Mouse (Mus musculus) intestine, embryonic 14.5 days (tissue): ENCODE measurements around the gene Tmem212. TPM values are rescaled to one million over a fixed set of nuclear protein-coding genes. Genes with fewer than 3 reads are reported as not detected.

Experiments
- ATAC-seq: fragments of 200-750 bp; cut with Nextera tagmentation; replicated peaks from 2 replicates; pipeline ENCODE4 v1.8.0; 2017; ENCODE audit warnings: low read depth, moderate number of reproducible peaks, moderate TSS enrichment, moderate library complexity; ENCODE audit not compliant: low FRiP score, low TSS enrichment
- DNase-seq: peaks from one replicate; pipeline ENCODE4 v3.0.0-alpha.2; 2018; ENCODE audit warnings: low spot score
- H3K27ac ChIP-seq: fragments of 300-500 bp; sonication (generic); 2 replicates; pipeline ENCODE4 v1.5.1; 2014; ENCODE audit warnings: low read depth, mild to moderate bottlenecking, control low read depth
- H3K27me3 ChIP-seq: fragments of 300-500 bp; sonication (generic); replicated peaks from 2 replicates; pipeline ENCODE4 v1.6.1; 2014; ENCODE audit warnings: low read length, control low read depth; ENCODE audit not compliant: control insufficient read depth, insufficient read depth
- H3K36me3 ChIP-seq: fragments of 300-500 bp; sonication (generic); 2 replicates; pipeline ENCODE4 v1.6.1; 2014; ENCODE audit warnings: low read length, control low read depth; ENCODE audit not compliant: control insufficient read depth, insufficient read depth
- H3K4me1 ChIP-seq: fragments of 300-500 bp; sonication (generic); replicated peaks from 2 replicates; pipeline ENCODE4 v1.6.1; 2014; ENCODE audit warnings: low read length, control low read depth, mixed read lengths; ENCODE audit not compliant: control insufficient read depth, insufficient read depth
- H3K4me2 ChIP-seq: fragments of 300-500 bp; sonication (generic); 2 replicates; pipeline ENCODE4 v1.6.1; 2014; ENCODE audit warnings: low read length
- H3K4me3 ChIP-seq: fragments of 300-500 bp; sonication (generic); 2 replicates; pipeline ENCODE4 v1.5.1; 2014; ENCODE audit warnings: low read depth, low read length, control low read depth, mixed read lengths
- H3K9ac ChIP-seq: fragments of 300-500 bp; sonication (generic); 2 replicates; pipeline ENCODE4 v1.6.1; 2014; ENCODE audit warnings: mild to moderate bottlenecking, low read length
- H3K9me3 ChIP-seq: fragments of 300-500 bp; sonication (generic); 2 replicates; pipeline ENCODE4 v1.6.1; 2016; ENCODE audit warnings: low read length, control low read depth; ENCODE audit not compliant: control insufficient read depth
- WGBS: fragments of 180-500 bp; shearing (Covaris S2); extraction: QIAGEN DNeasy Blood & Tissue Kit; methylation state at CpG from one replicate; pipeline ENCODE4 v1.1.7; 2014; 5-methylcytosine and 5-hydroxymethylcytosine counted together
- polyA plus RNA-seq: library from polyadenylated mRNA; unstranded; fragments of >200 nt; fragmentation: Nextera tagmentation; extraction: Ambion mirVana; gene quantifications from 2 replicates; pipeline ENCODE4 v1.2.1, GENCODE M21; 2014

Gene Tmem212
- polyA plus RNA-seq, 1 experiment from 2014 or later = not detected

DNA sequence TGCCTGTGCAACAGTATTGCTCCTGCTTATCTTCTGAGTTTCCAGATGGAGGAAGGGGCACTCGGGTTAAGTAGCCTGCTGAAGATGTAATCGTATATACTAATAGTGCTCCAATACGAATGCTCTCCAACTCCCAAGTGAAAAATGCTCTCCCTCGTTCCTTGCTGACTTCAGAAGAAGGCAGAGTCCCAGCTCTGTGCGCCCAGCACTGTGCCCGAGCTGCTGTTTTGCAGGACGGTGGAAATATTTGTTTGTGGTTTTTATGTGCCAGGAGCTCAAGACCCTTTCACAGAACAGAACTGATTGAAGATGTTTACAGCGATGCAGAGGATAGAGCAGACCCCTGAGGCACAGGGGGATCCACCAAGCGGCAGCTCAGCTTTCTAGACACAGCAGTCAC, 55.9 kb downstream of the Tmem212 start:
- WGBS = 32% methylated on average over 9 of the region's 9 CpGs
- Histone ChIP-seq H3K36me3 (no peaks in the 10 kb centered on the region), H3K4me1 (0 out of 2 replicates have a peak, but pooled peaks cover 5% of the 10 kb centered on the region), H3K9me3 (no peaks in the 10 kb centered on the region), H3K9ac (no peak overlapping the region), H3K4me2 (peak overlapping the region; percentile 30), H3K27me3 (no peaks in the 10 kb centered on the region), H3K4me3 (no peak overlapping the region), H3K27ac (no peak overlapping the region)
- ATAC-seq = no peak
- DNase-seq = peak; percentile 50

DNA sequence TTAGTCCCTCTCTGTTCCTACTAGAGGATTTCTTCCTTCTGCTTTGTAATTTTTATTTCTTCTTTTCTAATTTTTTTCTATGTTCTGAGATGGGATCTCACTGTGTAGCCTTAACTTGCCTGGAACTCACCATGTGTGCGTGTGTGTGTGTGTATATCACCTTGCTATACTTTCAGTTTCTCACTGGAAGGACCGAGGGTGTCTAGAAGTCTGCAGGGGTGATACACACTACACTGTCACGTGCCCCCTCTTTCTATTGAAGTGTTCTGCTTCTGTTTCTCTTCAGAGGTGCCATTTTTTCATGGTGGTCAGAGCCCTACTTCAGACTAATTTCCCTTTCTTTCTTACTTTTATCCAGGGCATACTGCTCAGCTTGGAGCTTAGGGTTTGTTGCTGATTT, 56.4 kb downstream of the Tmem212 start:
- H3K4me1 ChIP-seq = 0 out of 2 replicates have a peak, but pooled peaks cover 5% of the 10 kb centered on the region
- no peak overlapping the region for H3K27ac ChIP-seq
- H3K36me3 ChIP-seq = no peaks in the 10 kb centered on the region
- WGBS = 35% methylated on average over 3 of the region's 3 CpGs
- H3K9me3 ChIP-seq = no peaks in the 10 kb centered on the region
- DNase-seq = peak; percentile 50
- no peak overlapping the region for H3K4me3 ChIP-seq
- H3K27me3 ChIP-seq = no peaks in the 10 kb centered on the region
- H3K4me2 ChIP-seq = peak overlapping the region; percentile 30
- H3K9ac ChIP-seq = no peak overlapping the region
- no peak for ATAC-seq

DNA sequence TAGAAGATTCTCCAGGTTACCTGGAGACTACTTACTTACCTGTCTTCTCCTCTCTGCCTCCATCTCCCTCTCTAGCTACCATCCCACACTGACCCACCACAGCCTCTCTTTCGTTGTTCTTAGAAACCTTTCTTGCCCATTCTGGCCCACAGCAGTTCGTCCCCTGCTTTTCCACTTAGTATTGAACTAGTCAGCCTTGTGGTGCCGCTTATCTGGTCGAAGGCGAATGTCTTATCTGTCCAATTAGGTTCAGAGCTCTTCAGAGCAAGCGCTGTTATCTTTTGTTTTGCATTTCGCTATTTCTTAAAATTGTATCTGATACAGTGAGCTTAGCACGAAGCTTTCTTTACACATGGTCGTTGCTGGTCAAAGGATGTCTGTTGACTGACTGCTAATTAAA, 56.9 kb downstream of the Tmem212 start:
- Histone ChIP-seq H3K9me3 (no peaks in the 10 kb centered on the region), H3K4me3 (no peak overlapping the region), H3K4me1 (0 out of 2 replicates have a peak, but pooled peaks cover 5% of the 10 kb centered on the region), H3K27me3 (no peaks in the 10 kb centered on the region), H3K9ac (no peak overlapping the region), H3K4me2 (no peak overlapping the region), H3K36me3 (no peaks in the 10 kb centered on the region), H3K27ac (no peak overlapping the region)
- ATAC-seq (no peak), DNase-seq (peak; percentile 34)
- WGBS = 75% methylated on average over 9 of the region's 9 CpGs

DNA sequence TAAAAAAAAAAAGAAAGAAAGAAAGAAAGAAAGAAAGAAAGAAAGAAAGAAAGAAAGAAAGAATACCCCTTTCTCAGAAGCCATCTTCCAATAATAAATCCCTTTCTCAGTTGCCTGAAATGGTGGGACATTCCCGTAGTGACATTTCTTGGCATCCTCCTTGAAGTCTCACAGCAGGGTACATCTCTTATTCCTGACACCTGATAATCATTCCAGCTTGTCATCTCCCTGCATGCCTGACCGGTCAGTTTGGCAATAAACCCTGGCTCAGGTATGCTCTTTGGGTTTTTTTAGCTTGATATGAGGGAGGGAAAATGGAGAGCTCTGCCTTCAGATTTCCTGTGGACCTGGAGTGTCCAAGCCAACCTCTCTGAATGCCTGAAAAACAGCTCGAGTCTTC, 59.9 kb downstream of the Tmem212 start:
- ATAC-seq (no peak), DNase-seq (peak; percentile 39)
- no peak overlapping the region for H3K27ac ChIP-seq
- 0 out of 2 replicates have a peak, but pooled peaks cover 5% of the 10 kb centered on the region for H3K4me1 ChIP-seq
- H3K36me3 ChIP-seq = no peaks in the 10 kb centered on the region
- H3K4me2 ChIP-seq = no peak overlapping the region
- H3K4me3 ChIP-seq = no peak overlapping the region
- WGBS = 78% methylated on average over 3 of the region's 3 CpGs
- no peaks in the 10 kb centered on the region for H3K9me3 ChIP-seq
- no peak overlapping the region for H3K9ac ChIP-seq
- no peaks in the 10 kb centered on the region for H3K27me3 ChIP-seq

DNA sequence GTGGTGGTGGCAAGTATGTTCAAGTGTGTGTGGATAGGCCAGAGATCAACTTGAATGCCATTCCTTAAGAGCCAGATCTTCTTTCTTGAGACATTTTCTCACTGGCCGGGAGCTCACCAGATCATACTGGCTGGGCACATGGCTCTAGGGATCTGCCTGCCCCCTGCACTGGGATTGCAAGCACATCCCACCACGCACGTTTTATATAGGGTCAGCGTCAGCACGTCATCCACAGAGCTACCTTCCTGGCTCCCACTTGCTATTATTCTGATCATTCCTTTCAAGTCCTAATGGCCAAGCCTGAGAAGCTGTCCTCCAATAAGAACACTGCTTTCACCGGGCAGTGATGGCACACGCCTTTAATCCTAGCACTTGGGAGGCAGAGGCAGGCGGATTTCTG, 60.4 kb downstream of the Tmem212 start:
- WGBS = 95% methylated on average over 8 of the region's 8 CpGs
- Histone ChIP-seq H3K9ac (no peak overlapping the region), H3K4me1 (0 out of 2 replicates have a peak, but pooled peaks cover 5% of the 10 kb centered on the region), H3K36me3 (no peaks in the 10 kb centered on the region), H3K27ac (no peak overlapping the region), H3K9me3 (no peaks in the 10 kb centered on the region), H3K27me3 (no peaks in the 10 kb centered on the region), H3K4me3 (no peak overlapping the region), H3K4me2 (no peak overlapping the region)
- no peak for ATAC-seq
- peak; percentile 15 for DNase-seq

DNA sequence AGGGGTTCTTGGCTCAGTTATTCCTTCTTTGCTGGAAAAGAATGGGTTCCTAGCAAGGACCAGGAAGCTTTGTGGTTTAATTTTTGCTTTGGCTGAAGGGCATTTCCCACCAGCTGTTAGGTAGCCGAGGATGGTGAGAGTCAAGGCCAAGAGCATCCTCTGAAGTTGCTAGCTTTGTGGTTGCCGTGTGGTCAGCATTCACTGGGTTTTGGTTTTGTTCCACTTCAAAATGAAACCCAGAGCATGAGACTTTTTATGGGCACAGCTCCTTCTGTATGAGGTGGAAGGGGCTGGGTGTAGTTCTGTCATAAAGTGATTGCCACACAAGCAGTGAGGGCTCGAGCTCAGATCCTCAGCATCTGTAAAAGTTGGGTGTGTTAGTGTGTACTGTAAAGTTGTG, 67.4 kb downstream of the Tmem212 start:
- Histone ChIP-seq H3K4me1 (no peaks in the 10 kb centered on the region), H3K9ac (no peak overlapping the region), H3K27ac (no peak overlapping the region), H3K27me3 (no peaks in the 10 kb centered on the region), H3K9me3 (no peaks in the 10 kb centered on the region), H3K4me2 (no peak overlapping the region), H3K4me3 (no peak overlapping the region), H3K36me3 (no peaks in the 10 kb centered on the region)
- WGBS = 78% methylated on average over 3 of the region's 3 CpGs
- DNase-seq = no peak
- ATAC-seq = no peak

DNA sequence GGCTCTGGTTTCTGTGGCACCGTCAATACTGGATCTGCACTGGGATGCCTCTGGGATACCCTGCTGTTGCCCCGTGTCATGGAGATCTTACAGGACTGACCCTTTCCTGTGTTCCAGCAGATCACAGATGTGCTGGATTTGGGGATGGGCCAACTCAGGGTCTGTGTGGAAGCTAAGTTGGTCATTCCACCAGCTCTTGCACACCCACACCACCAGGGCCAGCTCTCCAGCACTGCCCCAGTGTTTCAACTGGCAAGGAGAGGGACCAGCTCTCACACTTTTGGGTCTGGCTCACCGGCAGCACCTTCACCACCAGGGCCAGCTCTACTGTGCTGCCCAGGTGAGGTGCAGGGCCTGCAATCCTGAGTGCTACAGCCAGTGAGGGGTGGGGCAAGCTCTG, 68.9 kb downstream of the Tmem212 start:
- no peak for DNase-seq
- no peak overlapping the region for H3K4me2 ChIP-seq

DNA sequence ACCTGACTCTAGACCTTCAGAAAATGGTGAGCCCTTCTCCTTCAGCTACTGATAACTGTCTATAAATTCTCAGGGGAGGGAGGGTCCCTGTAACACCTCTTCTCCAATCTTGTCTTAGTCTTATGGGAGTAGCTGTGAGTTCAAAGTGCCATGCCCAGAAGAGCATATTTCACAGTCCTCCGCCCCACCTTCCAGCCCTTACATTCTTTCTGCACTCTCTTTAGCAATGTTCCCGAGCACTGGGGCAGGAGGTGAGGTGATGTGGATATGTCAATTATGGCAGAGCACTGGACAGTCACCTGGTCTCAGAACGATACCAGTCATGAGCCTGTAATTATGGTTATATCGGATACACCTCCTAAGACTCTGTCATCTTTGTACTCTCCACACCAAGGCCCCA, 70.2 kb downstream of the Tmem212 start:
- Histone ChIP-seq H3K27me3 (no peaks in the 10 kb centered on the region), H3K9me3 (no peaks in the 10 kb centered on the region), H3K4me1 (no peaks in the 10 kb centered on the region), H3K4me3 (no peak overlapping the region), H3K36me3 (no peaks in the 10 kb centered on the region), H3K27ac (no peak overlapping the region), H3K9ac (no peak overlapping the region), H3K4me2 (no peak overlapping the region)
- 73% methylated on average over 4 of the region's 4 CpGs for WGBS
- no peak for DNase-seq
- ATAC-seq = no peak

More for the DNA sequence above, 68.9 kb downstream of the Tmem212 start:
- no peak overlapping the region for H3K27ac ChIP-seq
- no peak for ATAC-seq
- H3K4me1 ChIP-seq = no peaks in the 10 kb centered on the region
- no peaks in the 10 kb centered on the region for H3K36me3 ChIP-seq
- 88% methylated on average over 3 of the region's 3 CpGs for WGBS
- H3K4me3 ChIP-seq = no peak overlapping the region
- no peak overlapping the region for H3K9ac ChIP-seq
- no peaks in the 10 kb centered on the region for H3K9me3 ChIP-seq
- H3K27me3 ChIP-seq = no peaks in the 10 kb centered on the region
